Mouse (Mus musculus) left cerebral cortex, adult 2 months (tissue): ENCODE measurements at regions not wholly inside any gene's neighbourhood (a gene's known extent, or its start where the extent isn't known, plus 50 kb on each side); places are given as distances from the start of the nearest gene placed in this dataset.

Experiments
- DNase-seq, 2 experiments: peaks; one replicate each; pipeline ENCODE4 v3.0.0; 2021 to 2022; ENCODE audit warnings: low spot score in 2 of 2, mixed read lengths in 1 of 2; ENCODE audit errors: extremely low spot score in 1 of 2
- H3K27ac ChIP-seq: fragments of 200-600 bp; 2 replicates; pipeline ENCODE4 v1.8.1; 2022
- H3K4me3 ChIP-seq: fragments of 200-600 bp; 2 replicates; pipeline ENCODE4 v1.8.1; 2022
- CTCF ChIP-seq: fragments of 200-600 bp; IDR thresholded peaks from 2 replicates; pipeline ENCODE4 v1.8.1; 2022; ENCODE audit warnings: antibody characterized with exemption, mild to moderate bottlenecking, moderate library complexity
- intact Hi-C: fragments of 180-260 bp; cut with DNase I; formaldehyde crosslinking; loops from one replicate; pipeline ENCODE4 v1.15.1; 2025

GRCm38 (mm10) chr19:29194066-29194830 is 57.4 kb upstream of the Jak2 start:
- DNase-seq = no peak
- Histone ChIP-seq H3K27ac (no peak overlapping the region), H3K4me3 (no peak overlapping the region)
- TF ChIP-seq CTCF = no peak
- intact Hi-C loops = no loop called here

DNA sequence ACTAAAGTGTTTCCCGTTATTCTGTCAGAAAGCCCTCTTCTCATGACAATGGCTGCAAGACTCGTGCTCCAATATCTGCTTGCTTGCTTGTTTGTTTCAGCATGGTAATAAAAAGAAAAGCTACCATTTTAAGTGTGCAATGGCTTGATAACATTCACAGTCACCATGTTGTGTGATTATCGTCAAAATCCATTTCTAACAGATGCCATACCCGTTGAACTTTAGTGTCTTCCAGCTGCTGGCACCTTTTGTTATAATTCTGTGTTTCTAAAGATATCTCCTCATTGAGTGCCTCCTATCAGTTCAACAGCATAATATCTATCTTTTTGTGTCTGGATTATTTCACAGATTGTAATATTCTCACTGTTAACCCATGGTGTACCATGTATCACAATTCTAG is 55.4 kb upstream of the Jak2 start:
- Histone ChIP-seq H3K27ac (no peak overlapping the region), H3K4me3 (no peak overlapping the region)
- no peak for TF ChIP-seq CTCF
- intact Hi-C loops = no loop called here
- no peak for DNase-seq

DNA sequence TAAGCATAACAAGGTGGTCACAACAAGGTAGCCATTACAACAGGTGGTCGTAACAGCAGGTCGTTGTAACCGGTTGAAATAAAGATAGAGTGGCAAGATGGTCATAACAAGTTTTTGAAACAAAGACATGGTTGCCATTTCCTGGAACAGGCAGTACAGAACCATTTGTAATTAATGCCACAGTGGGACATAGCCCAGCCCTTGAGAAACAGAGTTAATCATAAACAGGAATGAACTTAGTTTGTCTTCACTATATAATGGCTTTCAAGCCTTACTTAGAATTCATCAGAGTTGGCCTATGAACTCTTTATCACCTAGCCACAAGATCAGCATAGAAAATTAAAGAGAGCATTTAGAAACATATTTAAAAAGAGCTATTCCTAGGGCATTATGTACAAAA is 53.0 kb upstream of the Jak2 start:
- no peak overlapping the region for H3K27ac ChIP-seq
- DNase-seq = no peak
- H3K4me3 ChIP-seq = no peak overlapping the region
- TF ChIP-seq CTCF = no peak
- intact Hi-C loops = no loop called here

DNA sequence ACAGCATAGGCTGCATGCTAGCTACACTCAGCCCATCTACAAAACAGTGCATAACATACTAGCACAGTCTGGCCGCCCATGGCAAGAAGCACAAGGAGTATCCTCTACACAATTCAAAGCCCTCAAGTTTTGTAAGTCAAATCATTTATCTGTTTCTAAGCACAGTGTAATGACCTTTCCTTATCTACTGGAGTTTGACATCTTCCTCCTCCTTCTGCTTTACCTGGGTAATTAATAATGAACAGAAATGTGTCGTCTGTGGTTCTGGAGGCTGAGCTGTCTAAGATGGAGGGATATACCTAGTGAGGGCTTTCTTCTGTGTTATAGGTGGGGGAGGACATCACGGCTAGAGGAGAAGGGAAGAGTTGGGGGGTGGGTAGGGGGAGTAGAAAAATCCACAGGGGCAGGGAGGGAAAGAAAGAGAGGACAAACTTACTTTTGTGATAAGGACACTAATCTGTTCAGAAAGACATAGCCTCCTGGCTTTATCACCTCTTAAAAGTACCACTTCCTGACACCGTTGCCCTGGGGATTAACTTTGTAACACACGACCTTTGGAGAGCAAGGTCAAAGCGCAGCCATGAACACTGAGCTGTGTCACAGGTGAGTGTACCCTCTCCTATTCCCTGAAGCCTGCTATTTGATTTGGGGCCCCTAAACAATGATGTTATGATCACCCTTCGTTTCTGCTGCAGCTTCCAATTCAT is 52.4 kb upstream of the Jak2 start:
- no peak overlapping the region for H3K27ac ChIP-seq
- no peak overlapping the region for H3K4me3 ChIP-seq
- TF ChIP-seq CTCF = no peak
- no peak for DNase-seq
- intact Hi-C loops = no loop called here

GRCm38 (mm10) chr19:29201674-29202073 is 50.0 kb upstream of the Jak2 start:
- no peak for DNase-seq
- Histone ChIP-seq H3K4me3 (no peak overlapping the region), H3K27ac (no peak overlapping the region)
- intact Hi-C loops = loop anchor here (2.0 to 5.0 kb wide), 2 partner anchors 25 to 134 kb away; no protein-coding TSS in a partner anchor
- no peak for TF ChIP-seq CTCF
